Mouse (Mus musculus) limb, embryonic 14.5 days (tissue): ENCODE data around the gene Brpf3. TPM values are rescaled to one million over a fixed set of nuclear protein-coding genes. Genes with fewer than 3 reads are reported as not detected.

Experiments
- ATAC-seq: fragments of 200-750 bp; cut with Nextera tagmentation; 2 replicates; pipeline ENCODE4 v1.8.0; 2017; ENCODE audit warnings: low read depth, moderate number of reproducible peaks, moderate TSS enrichment; ENCODE audit not compliant: low FRiP score
- DNase-seq: peaks from one replicate; pipeline ENCODE4 v3.0.0-alpha.2; 2015; ENCODE audit warnings: low spot score
- H3K27ac ChIP-seq: fragments of 300-500 bp; sonication (generic); replicated peaks from 2 replicates; pipeline ENCODE4 v1.5.1; 2014; ENCODE audit warnings: low read depth, mild to moderate bottlenecking, low read length, moderate library complexity, mixed read lengths
- H3K27me3 ChIP-seq: fragments of 300-500 bp; sonication (generic); 2 replicates; pipeline ENCODE4 v1.6.1; 2014; ENCODE audit warnings: low read length, mixed read lengths; ENCODE audit not compliant: control insufficient read depth, insufficient read depth
- H3K36me3 ChIP-seq: fragments of 300-500 bp; sonication (generic); 2 replicates; pipeline ENCODE4 v1.6.1; 2014; ENCODE audit warnings: mild to moderate bottlenecking, low read length, moderate library complexity, mixed read lengths; ENCODE audit not compliant: control insufficient read depth, insufficient read depth
- H3K4me1 ChIP-seq: fragments of 300-500 bp; sonication (generic); 2 replicates; pipeline ENCODE4 v1.6.1; 2014; ENCODE audit warnings: antibody characterized with exemption, low read length, mixed read lengths; ENCODE audit not compliant: control insufficient read depth, insufficient read depth
- H3K4me2 ChIP-seq: fragments of 300-500 bp; sonication (generic); replicated peaks from 2 replicates; pipeline ENCODE4 v1.6.1; 2014; ENCODE audit warnings: low read depth, mild to moderate bottlenecking, low read length, moderate library complexity; ENCODE audit not compliant: severe bottlenecking
- H3K4me3 ChIP-seq: fragments of 300-500 bp; sonication (generic); replicated peaks from 2 replicates; pipeline ENCODE4 v1.5.1; 2014; ENCODE audit warnings: low read length
- H3K9ac ChIP-seq: fragments of 300-500 bp; sonication (generic); 2 replicates; pipeline ENCODE4 v1.6.1; 2014; ENCODE audit warnings: mild to moderate bottlenecking, low read depth, low read length, moderate library complexity; ENCODE audit not compliant: severe bottlenecking
- H3K9me3 ChIP-seq: fragments of 300-500 bp; sonication (generic); 2 replicates; pipeline ENCODE4 v1.6.1; 2016; ENCODE audit warnings: low read length; ENCODE audit not compliant: control insufficient read depth
- POLR2A ChIP-seq: fragments of 200-500 bp; IDR thresholded peaks from 2 replicates; pipeline ENCODE4 v1.8.0; 2012; ENCODE audit warnings: inconsistent platforms, mild to moderate bottlenecking, moderate library complexity, borderline replicate concordance; ENCODE audit not compliant: insufficient read depth, insufficient read length; ENCODE audit errors: extremely low read depth
- WGBS: fragments of 180-500 bp; shearing (Covaris S2); extraction: QIAGEN DNeasy Blood & Tissue Kit; methylation state at CpG from one replicate; pipeline ENCODE4 v1.1.7; 2014; 5-methylcytosine and 5-hydroxymethylcytosine counted together
- polyA plus RNA-seq, 2 experiments: library from polyadenylated mRNA; depleted of rRNA in 1 of 2; stranded (reverse) in 1 of 2; unstranded in 1 of 2; fragments of >200 nt; fragmentation: Nextera tagmentation in 1 of 2; extraction: Ambion mirVana in 1 of 2; gene quantifications; 2 replicates each; pipeline versions ENCODE4 v1.2.1 to v1.2.3; 2012 to 2014

Brpf3 gene
- polyA plus RNA-seq, 2 experiments, result 11.0 to 70.0 TPM

- H3K4me2 ChIP-seq, result peak overlapping the region; percentile 97
- peak overlapping the region; percentile 76 for H3K4me3 ChIP-seq
- DNase-seq (peak; percentile 7), ATAC-seq (no peak)
- peak overlapping the region; percentile 100 for H3K9ac ChIP-seq
- H3K27ac ChIP-seq, result peak overlapping the region; percentile 99
- peaks cover 6% of the 10 kb centered on the region; the same call in 1 of the 2 replicates for H3K36me3 ChIP-seq
- H3K27me3 ChIP-seq, result no peaks in the 10 kb centered on the region
- no peak for TF ChIP-seq POLR2A
- peaks cover 10% of the 10 kb centered on the region; the same call in 1 of the 2 replicates for H3K4me1 ChIP-seq
- H3K9me3 ChIP-seq, result no peaks in the 10 kb centered on the region
- WGBS, result 2% methylated on average over 15 of the region's 15 CpGs
Observed at GRCm38 (mm10) chr17:28800281-28800670, 614 bp upstream of the Brpf3 start.

DNA sequence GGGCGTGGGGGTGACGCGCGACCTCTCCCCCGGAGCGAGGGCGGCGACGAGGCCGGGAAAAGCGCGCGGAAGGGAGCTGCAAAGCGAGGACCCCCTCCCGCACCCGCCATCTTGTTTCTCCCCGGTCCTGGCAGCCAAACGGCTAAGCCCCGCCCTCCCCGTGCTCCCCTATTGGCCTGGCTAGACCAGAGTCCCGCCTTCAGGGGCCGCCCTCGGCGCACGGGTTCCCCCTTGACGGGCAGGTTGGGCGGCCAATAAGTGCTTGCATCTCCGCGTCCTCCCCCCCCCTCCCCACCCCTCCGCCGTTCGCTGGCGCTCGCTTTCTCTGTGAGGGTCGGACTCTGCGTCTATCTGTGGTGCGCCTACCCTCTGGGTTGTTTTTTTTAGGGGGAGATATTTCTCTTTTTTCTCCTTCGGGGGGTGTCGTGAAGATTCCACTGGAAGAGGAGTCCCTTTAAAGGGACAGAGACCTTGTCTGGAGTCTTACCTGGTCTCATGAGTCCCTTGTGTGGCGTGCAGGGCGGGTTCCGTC, 650 bp downstream of the Brpf3 start:
- Histone ChIP-seq H3K4me2 (peak overlapping the region; percentile 97), H3K4me1 (peaks cover 10% of the 10 kb centered on the region; the same call in 1 of the 2 replicates), H3K27ac (peak overlapping the region; percentile 99), H3K4me3 (peak overlapping the region; percentile 76), H3K9me3 (no peaks in the 10 kb centered on the region), H3K36me3 (peaks cover 17% of the 10 kb centered on the region), H3K9ac (peak overlapping the region; percentile 100), H3K27me3 (no peaks in the 10 kb centered on the region)
- WGBS, result 0% methylated on average over 21 of the region's 42 CpGs
- peak; percentile 97 for ATAC-seq
- TF ChIP-seq POLR2A, result peak; percentile 85; the same call in 1 of the 2 replicates
- peak; percentile 99 for DNase-seq

DNA sequence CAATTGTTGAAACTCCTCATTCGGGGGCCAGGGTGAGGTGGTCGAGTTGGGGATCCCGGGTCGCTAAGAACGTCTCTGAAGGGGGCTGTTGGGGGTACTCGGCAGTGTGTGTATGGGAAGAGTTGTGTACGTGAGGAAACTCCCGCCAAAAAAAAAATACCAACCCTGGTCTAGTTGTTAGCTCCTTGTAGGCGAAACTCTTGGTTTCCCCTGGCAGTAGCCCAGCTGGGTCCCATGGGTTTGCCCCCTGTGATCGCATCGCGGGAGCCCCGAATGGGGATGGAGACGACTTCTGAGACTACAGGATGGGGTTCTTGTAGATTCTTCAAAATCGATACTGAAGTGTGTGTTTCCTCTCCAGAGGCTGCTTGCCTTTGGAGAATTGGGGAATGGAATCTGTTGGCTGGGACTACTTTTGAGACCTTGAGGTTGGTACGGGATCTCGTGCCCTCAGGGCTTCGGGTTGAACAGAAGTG, 1.2 kb downstream of the Brpf3 start:
- Histone ChIP-seq H3K9me3 (no peaks in the 10 kb centered on the region), H3K27me3 (no peaks in the 10 kb centered on the region), H3K36me3 (peaks cover 22% of the 10 kb centered on the region), H3K27ac (peak overlapping the region; percentile 43; the same call in 1 of the 2 replicates), H3K9ac (peak overlapping the region; percentile 100), H3K4me2 (peak overlapping the region; percentile 68), H3K4me3 (peak overlapping the region; percentile 76), H3K4me1 (peaks cover 10% of the 10 kb centered on the region; the same call in 1 of the 2 replicates)
- TF ChIP-seq POLR2A, result no peak
- WGBS, result under 1% methylated on average over 18 of the region's 18 CpGs
- DNase-seq (peak; percentile 20), ATAC-seq (peak; percentile 16; the same call in 1 of the 2 replicates)

- peaks cover 10% of the 10 kb centered on the region; the same call in 1 of the 2 replicates for H3K4me1 ChIP-seq
- no peak for ATAC-seq
- no peak for TF ChIP-seq POLR2A
- no peak for DNase-seq
- 79% methylated on average over 1 of the region's 1 CpGs for WGBS
- H3K4me2 ChIP-seq, result no peak overlapping the region
- H3K4me3 ChIP-seq, result no peak overlapping the region
- H3K36me3 ChIP-seq, result peaks cover 34% of the 10 kb centered on the region
- H3K9ac ChIP-seq, result no peak overlapping the region
- no peaks in the 10 kb centered on the region for H3K9me3 ChIP-seq
- H3K27ac ChIP-seq, result no peak overlapping the region
- no peaks in the 10 kb centered on the region for H3K27me3 ChIP-seq
Observed at GRCm38 (mm10) chr17:28803316-28803715, 2.4 kb downstream of the Brpf3 start.

DNA sequence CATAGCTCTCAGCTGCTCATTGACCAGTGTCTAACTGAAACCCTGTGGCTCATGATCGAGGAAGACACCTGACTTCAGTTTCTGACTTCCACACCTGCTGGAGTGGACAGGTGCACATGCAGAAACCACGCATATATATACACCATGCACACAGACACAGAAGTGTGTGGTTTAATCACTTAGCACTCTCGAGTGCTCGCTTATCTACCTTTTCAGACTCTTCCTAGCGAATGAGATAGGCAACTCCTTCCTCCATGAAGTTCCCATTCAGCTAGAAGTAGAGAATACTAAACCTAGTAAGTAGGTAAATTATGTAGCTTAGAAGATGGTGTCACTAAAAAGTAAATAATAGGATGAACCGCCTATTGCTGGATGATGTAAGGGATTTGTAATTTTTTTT, 4.1 kb downstream of the Brpf3 start:
- H3K9me3 ChIP-seq, result no peaks in the 10 kb centered on the region
- no peaks in the 10 kb centered on the region for H3K27me3 ChIP-seq
- no peak for TF ChIP-seq POLR2A
- peaks cover 7% of the 10 kb centered on the region; the same call in 1 of the 2 replicates for H3K4me1 ChIP-seq
- ATAC-seq (no peak), DNase-seq (no peak)
- no peak overlapping the region for H3K4me3 ChIP-seq
- no peak overlapping the region for H3K4me2 ChIP-seq
- peaks cover 49% of the 10 kb centered on the region for H3K36me3 ChIP-seq
- H3K27ac ChIP-seq, result no peak overlapping the region
- H3K9ac ChIP-seq, result no peak overlapping the region
- 95% methylated on average over 6 of the region's 6 CpGs for WGBS

DNA sequence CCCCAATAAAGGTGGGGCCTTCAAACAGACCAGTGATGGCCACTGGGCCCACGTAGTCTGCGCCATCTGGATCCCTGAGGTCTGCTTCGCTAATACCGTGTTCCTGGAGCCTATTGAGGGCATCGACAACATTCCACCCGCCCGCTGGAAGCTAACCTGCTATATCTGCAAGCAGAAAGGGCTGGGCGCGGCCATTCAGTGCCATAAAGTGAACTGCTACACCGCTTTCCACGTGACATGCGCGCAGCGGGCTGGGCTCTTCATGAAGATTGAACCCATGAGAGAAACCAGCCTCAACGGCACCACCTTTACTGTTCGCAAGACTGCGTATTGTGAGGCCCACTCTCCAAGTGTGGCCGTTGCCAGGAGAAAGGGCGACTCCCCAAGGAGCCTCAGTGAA, 5.9 kb downstream of the Brpf3 start:
- peaks cover 7% of the 10 kb centered on the region; the same call in 1 of the 2 replicates for H3K4me1 ChIP-seq
- WGBS, result 95% methylated on average over 19 of the region's 19 CpGs
- no peak overlapping the region for H3K4me3 ChIP-seq
- H3K27ac ChIP-seq, result no peak overlapping the region
- TF ChIP-seq POLR2A, result no peak
- peaks cover 67% of the 10 kb centered on the region for H3K36me3 ChIP-seq
- H3K27me3 ChIP-seq, result no peaks in the 10 kb centered on the region
- no peak overlapping the region for H3K4me2 ChIP-seq
- DNase-seq, result no peak
- no peaks in the 10 kb centered on the region for H3K9me3 ChIP-seq
- H3K9ac ChIP-seq, result no peak overlapping the region
- ATAC-seq, result no peak
